In the genomic region with DNA sequence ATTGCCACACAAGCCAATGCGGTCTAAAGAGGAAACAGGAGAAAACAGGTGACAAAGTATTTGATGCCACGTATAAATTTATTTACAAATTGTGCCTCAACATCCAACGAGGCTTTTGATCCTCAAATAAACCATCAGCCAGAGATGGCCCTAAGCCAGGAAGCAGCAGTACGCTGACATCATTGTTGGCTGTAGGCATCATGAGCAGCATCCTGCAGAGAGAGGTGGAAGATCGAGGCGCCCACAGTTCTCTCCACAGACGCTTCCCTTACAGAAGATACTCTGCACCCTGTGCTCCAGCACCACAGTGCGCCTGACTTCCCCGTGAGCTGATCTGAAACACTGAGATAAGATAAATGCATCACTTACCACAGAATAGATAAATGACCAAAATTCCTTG, we compare ENCODE assay signal across 19 mouse cellular contexts. TPM values are rescaled to one million over a fixed set of nuclear protein-coding genes. Genes with fewer than 3 reads are reported as not detected.
DNase-seq lines count a peak whose midpoint lies in the region; ATAC-seq and TF ChIP-seq lines count a peak whose summit lies in the region.
"Had no signal": no experiment of that assay in that cellular context is flagged by ENCODE, and none has a peak within 500 bp of the region (broad histone marks: within the 10 kb centered on the region; RNA-seq: fewer than 3 reads in every experiment).

No protein-coding gene starts in this region.

- no peaks in the 10 kb centered on the region for H3K36me3 ChIP-seq in liver, embryonic 13.5 days
- H3K36me3 ChIP-seq in limb, embryonic 14.5 days (ENCODE audit: control insufficient read depth, insufficient read depth, low read length), result no peaks in the 10 kb centered on the region
- H3K36me3 ChIP-seq: stomach, embryonic 15.5 days had no signal

- DNase-seq in frontal cortex, postnatal 14 days (ENCODE audit: low spot score in 2 of 2), result no peak
- no peak for DNase-seq in liver, embryonic 13.5 days
- DNase-seq in liver, result no peak
- peak; percentile 63 to 71 for DNase-seq in cerebellum, adult 2 months
- peak; percentile 15 for DNase-seq in limb, embryonic 14.5 days (ENCODE audit: low spot score)
- no peak for DNase-seq in ovary, postnatal 14 days (ENCODE audit: low spot score)
- DNase-seq: adrenal gland, adult 8-10 months; kidney, adult 18-20 months; kidney, postnatal 10 days; layer of hippocampus, adult 9-11 months; right cerebral cortex, postnatal 14 days had no signal

- H3K27ac ChIP-seq in liver, embryonic 13.5 days, result no peak overlapping the region
- no peak overlapping the region for H3K27ac ChIP-seq in cerebellum, adult 2 months (ENCODE audit: insufficient read depth, low read length)
- no peak overlapping the region for H3K27ac ChIP-seq in limb, embryonic 14.5 days (replicated peaks; ENCODE audit: low read depth, low read length)
- H3K27ac ChIP-seq: embryonic facial prominence, embryonic 13.5 days; stomach, embryonic 15.5 days had no signal

- no peaks in the 10 kb centered on the region for H3K27me3 ChIP-seq in liver, embryonic 13.5 days
- no peaks in the 10 kb centered on the region for H3K27me3 ChIP-seq in cerebellum, adult 2 months (ENCODE audit: control insufficient read depth, insufficient read depth, low read length)
- H3K27me3 ChIP-seq in limb, embryonic 14.5 days (ENCODE audit: control insufficient read depth, insufficient read depth, low read length), result no peaks in the 10 kb centered on the region
- H3K27me3 ChIP-seq: embryonic facial prominence, embryonic 13.5 days; megakaryocyte, embryonic 14.5 days; stomach, embryonic 15.5 days had no signal

- 36% methylated on average over 9 of the region's 9 CpGs for WGBS in liver, embryonic 13.5 days (ENCODE audit: insufficient replicate concordance)
- 14% methylated on average over 9 of the region's 9 CpGs for WGBS in cerebellum, adult 2 months
- 45% methylated on average over 9 of the region's 9 CpGs for WGBS in limb, embryonic 14.5 days

- TF ChIP-seq CTCF in cerebellum, adult 2 months (IDR thresholded peaks at IDR 0.05; ENCODE audit: borderline replicate concordance, insufficient read depth, low read depth, low read length), result no peak

- no peak for TF ChIP-seq POLR2A in cerebellum, adult 2 months (IDR thresholded peaks at IDR 0.05; ENCODE audit: borderline replicate concordance, insufficient read depth, low read length)
- no peak for TF ChIP-seq POLR2A in limb, embryonic 14.5 days (IDR thresholded peaks at IDR 0.05; ENCODE audit: borderline replicate concordance, extremely low read depth, insufficient read depth, insufficient read length)

- ATAC-seq in frontal cortex, adult (ENCODE audit: low TSS enrichment), result peak; percentile 72; the same call in 1 of the 2 replicates
- 0 out of 2 replicates have a peak, but pooled peaks have one; percentile 27 for ATAC-seq in liver, embryonic 13.5 days (ENCODE audit: low read depth)
- no peak for ATAC-seq in limb, embryonic 14.5 days (ENCODE audit: low FRiP score, low read depth)
- no peak for ATAC-seq in activated CD4-positive, CD25-positive, alpha-beta regulatory T cell, adult 4 months
- ATAC-seq: hindbrain, embryonic 16.5 days; midbrain, embryonic 16.5 days had no signal

- H3K9ac ChIP-seq in liver, embryonic 13.5 days, result no peak overlapping the region
- no peak overlapping the region for H3K9ac ChIP-seq in limb, embryonic 14.5 days (ENCODE audit: low read depth, low read length, severe bottlenecking)
- H3K9ac ChIP-seq: embryonic facial prominence, embryonic 13.5 days; stomach, embryonic 15.5 days had no signal

- H3K4me2 ChIP-seq in liver, embryonic 13.5 days, result no peak overlapping the region
- H3K4me2 ChIP-seq in limb, embryonic 14.5 days (replicated peaks; ENCODE audit: low read depth, low read length, severe bottlenecking), result no peak overlapping the region
- H3K4me2 ChIP-seq: embryonic facial prominence, embryonic 13.5 days; heart, embryonic 11.5 days; stomach, embryonic 15.5 days had no signal

- no peaks in the 10 kb centered on the region for H3K9me3 ChIP-seq in liver, embryonic 13.5 days (replicated peaks)
- no peaks in the 10 kb centered on the region for H3K9me3 ChIP-seq in limb, embryonic 14.5 days (ENCODE audit: control insufficient read depth, low read length)
- H3K9me3 ChIP-seq: embryonic facial prominence, embryonic 13.5 days; stomach, embryonic 15.5 days had no signal

- peaks cover 16% of the 10 kb centered on the region for H3K4me1 ChIP-seq in liver, embryonic 13.5 days (replicated peaks)
- peaks cover 7% of the 10 kb centered on the region; the same call in 1 of the 2 replicates for H3K4me1 ChIP-seq in cerebellum, adult 2 months (ENCODE audit: control insufficient read depth, insufficient read depth, low read length)
- 0 out of 2 replicates have a peak, but pooled peaks cover 3% of the 10 kb centered on the region for H3K4me1 ChIP-seq in limb, embryonic 14.5 days (ENCODE audit: control insufficient read depth, insufficient read depth, low read length)
- H3K4me1 ChIP-seq: embryonic facial prominence, embryonic 13.5 days; stomach, embryonic 15.5 days had no signal

- no peak overlapping the region for H3K4me3 ChIP-seq in liver, embryonic 13.5 days (replicated peaks)
- H3K4me3 ChIP-seq in cerebellum, adult 2 months (replicated peaks; ENCODE audit: insufficient read depth, low read depth, low read length), result no peak overlapping the region
- H3K4me3 ChIP-seq in limb, embryonic 14.5 days (replicated peaks; ENCODE audit: low read length), result no peak overlapping the region
- H3K4me3 ChIP-seq: embryonic facial prominence, embryonic 13.5 days; megakaryocyte, embryonic 14.5 days; stomach, embryonic 15.5 days had no signal

RNA-seq across cellular contexts. Expression of a gene that starts 36.1 kb away (rescaled TPM):
- polyA plus RNA-seq in liver, embryonic 13.5 days (2015; fragmentation: Nextera tagmentation; extraction: Ambion mirVana), result 2.7 and 4.1 TPM in 2 replicates
- 0.62 and 1.1 TPM in 2 replicates for polyA plus RNA-seq in cerebellum, adult 2 months (2012; rRNA removed)
- polyA plus RNA-seq in limb, embryonic 14.5 days (2012; rRNA removed), result 1.1 and 1.4 TPM in 2 replicates
- polyA plus RNA-seq in limb, embryonic 14.5 days (2014; fragmentation: Nextera tagmentation; extraction: Ambion mirVana), result 0.48 and 0.69 TPM in 2 replicates
- not detected for polyA plus RNA-seq in activated CD4-positive, CD25-positive, alpha-beta regulatory T cell, adult 4 months (2017; shearing (Covaris generic))

RNA-seq across cellular contexts. Expression of a gene that starts 49.8 kb away (rescaled TPM):
- 0.29 and 0.58 TPM in 2 replicates for polyA plus RNA-seq in liver, embryonic 13.5 days (2015; fragmentation: Nextera tagmentation; extraction: Ambion mirVana)
- 15.7 and 16.2 TPM in 2 replicates for polyA plus RNA-seq in cerebellum, adult 2 months (2012; rRNA removed)
- polyA plus RNA-seq in limb, embryonic 14.5 days (2012; rRNA removed), result 4.7 TPM in 2 replicates
- 8.8 and 9.7 TPM in 2 replicates for polyA plus RNA-seq in limb, embryonic 14.5 days (2014; fragmentation: Nextera tagmentation; extraction: Ambion mirVana)
- polyA plus RNA-seq in activated CD4-positive, CD25-positive, alpha-beta regulatory T cell, adult 4 months (2017; shearing (Covaris generic)), result under 1 TPM; 0.29 to 0.34 TPM

Comparison
In these comparisons a context has a peak if more than half of its experiments do, and no peak if none do; other contexts are left out.
1. ATAC-seq: peak in frontal cortex, adult (single experiment) and liver, embryonic 13.5 days (single experiment); none in limb, embryonic 14.5 days (single experiment) and activated CD4-positive, CD25-positive, alpha-beta regulatory T cell, adult 4 months (single experiment).
2. DNase-seq: peak in cerebellum, adult 2 months (2 of 2) and limb, embryonic 14.5 days (single experiment); none in frontal cortex, postnatal 14 days (0 of 2), liver, embryonic 13.5 days (single experiment), liver (single experiment) and ovary, postnatal 14 days (single experiment).